Mouse (Mus musculus) erythroblast, adult 5-6 weeks (primary cell): ENCODE data around the gene Sstr2. TPM values are rescaled to one million over a fixed set of nuclear protein-coding genes. Genes with fewer than 3 reads are reported as not detected.
"Not testable (repeated sequence)": the region's sequence is repeated elsewhere in the genome, so short reads cannot be mapped to it uniquely, and the experiment has no call there.

Source experiments
- ATAC-seq: replicated peaks from 2 replicates; pipeline ENCODE4 v1.8.0; 2016; ENCODE audit warnings: moderate number of reproducible peaks, mild to moderate bottlenecking, moderate TSS enrichment, inconsistent platforms; ENCODE audit not compliant: poor library complexity, low FRiP score, severe bottlenecking
- total RNA-seq, 2 experiments: library from RNA; stranded (forward) in 1 of 2; stranded (reverse) in 1 of 2; fragments of 150-400 nt in 1 of 2; fragments of 200-764, 138-1000 nt in 1 of 2; gene quantifications; 2 replicates each; pipeline versions ENCODE4 v1.2.3 to v1.2.4; 2015 to 2017; ENCODE audit warnings: low replicate concordance in 2 of 2

Sstr2 gene
- total RNA-seq, 2 experiments from 2014 or later, result not detected

DNA sequence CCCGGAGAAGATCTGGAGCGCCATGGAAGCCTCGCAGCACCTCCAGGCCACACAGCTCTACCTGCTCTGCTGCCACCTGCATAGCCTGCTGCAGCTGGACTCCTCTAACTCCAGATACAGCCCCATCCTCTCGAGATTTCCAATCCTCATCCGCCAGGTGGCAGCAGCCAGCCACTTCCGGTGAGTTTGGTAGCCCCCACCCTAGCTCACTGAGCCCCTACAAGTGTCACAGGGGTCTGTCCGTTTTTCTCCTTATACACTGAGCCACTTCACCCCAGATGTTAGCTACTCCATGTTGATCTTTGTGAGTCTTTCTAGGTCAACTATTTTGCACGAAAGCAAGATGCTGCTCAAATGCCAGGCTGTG is 32.7 kb downstream of the Sstr2 start:
- no peak for ATAC-seq

DNA sequence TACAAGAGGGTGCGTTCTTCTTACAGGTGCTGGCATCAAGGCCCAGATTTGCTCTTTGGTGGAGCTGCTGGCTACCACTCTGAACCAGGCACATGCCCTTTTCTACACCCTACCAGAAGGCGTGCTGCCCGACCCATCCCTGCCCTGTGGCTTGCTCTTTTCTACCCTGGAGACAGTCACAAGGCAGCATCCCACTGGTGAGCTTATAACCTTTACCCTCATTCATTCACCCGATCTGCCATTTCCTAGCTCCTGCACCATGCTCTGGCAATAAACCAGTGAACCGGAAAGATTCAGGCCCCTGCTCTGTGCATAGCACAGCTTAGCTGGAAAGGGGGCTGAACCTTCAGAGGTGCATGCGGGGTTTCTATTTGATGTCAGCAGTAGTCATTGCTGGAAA is 33.4 kb downstream of the Sstr2 start:
- ATAC-seq, result no peak

DNA sequence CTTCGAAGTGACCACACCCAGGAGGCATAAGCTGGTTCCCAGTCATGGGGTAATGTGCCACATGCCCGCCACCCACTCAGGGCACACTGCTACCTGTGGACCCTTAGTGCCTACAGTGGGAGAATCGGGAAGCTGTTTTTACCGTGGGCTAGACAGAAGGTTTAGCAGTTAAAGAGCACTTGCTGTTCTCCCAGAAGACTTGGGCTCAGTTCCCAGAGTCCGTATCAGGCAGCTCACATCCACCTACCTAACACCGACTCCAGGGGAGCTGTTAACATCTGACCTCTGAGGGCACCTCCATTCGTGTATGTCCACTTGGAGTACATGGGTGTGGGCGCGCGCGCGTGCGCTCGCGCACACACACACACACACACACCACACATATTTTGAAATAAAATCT is 35.0 kb downstream of the Sstr2 start:
- no peak for ATAC-seq

DNA sequence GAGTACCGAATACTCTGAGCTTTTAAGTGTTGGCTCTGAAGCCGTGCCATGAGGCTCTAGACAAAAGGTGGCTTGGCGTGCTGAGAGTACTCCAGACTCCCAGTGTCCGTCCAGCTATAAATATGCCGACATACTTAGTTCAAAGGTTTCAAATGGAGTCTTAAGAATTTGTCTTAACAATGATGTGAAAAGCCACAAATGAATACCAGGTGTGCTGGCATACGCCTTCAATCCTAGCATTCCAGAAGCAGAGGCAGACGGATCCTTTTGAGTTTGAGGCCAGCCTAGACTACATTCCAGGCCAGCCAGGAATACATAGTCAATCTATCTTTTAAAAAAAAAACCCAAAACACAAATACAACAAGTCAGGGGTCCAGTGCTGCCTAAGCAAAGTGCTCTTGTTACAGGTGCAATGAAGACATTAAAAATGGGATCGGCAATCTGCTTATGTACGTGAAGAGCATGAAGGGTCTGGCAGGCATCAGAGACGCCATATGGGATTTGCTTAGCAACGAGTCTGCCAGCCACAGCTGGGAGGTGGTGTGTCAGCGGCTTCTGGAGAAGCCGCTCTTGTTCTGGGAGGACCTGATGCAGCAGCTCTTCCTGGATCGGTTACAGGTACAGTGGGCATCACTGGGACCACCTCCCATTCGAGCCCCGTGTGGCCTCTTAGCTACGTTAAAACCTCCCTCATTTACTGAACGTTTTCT is 35.6 kb downstream of the Sstr2 start:
- ATAC-seq, result no peak

DNA sequence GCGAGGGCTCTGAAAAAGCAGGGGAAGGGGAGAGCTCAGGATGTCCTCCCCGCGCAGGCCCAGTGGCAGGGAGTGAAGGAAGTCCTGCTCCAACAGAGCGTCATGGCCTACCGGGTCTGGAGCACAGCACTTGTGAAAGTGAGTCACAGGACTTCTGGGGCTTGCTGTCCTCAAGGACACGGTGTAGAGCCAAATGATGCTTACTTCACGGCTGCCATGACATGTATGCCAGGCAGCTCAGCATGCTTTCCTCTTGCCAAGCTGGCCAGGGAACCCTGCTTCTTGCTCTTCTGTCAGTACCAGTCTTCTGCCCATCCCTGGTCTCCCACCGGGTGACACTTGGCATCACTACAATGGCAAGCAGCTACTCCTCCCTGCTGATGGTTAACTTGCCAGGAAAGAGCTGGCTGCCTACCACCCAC is 37.4 kb downstream of the Sstr2 start:
- ATAC-seq, result no peak

DNA sequence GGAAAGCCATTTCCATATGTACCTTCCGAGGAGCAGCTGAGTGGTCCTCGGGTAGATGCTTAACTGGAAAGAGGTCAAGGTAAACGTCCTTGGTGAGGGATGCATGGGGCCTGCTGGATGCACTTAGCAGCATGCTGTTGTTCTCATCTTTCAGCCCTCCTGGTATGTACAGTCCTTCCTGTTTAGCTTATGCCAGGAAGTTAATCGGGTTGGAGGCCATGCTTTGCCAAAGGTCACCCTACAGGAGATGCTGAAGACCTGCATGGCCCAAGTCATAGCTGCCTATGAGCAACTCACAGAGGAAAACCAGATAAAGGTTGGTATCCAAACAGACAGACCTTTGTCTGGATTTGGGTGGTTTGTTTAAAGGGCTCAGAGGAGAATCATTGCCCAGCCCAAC is 38.1 kb downstream of the Sstr2 start:
- no peak for ATAC-seq

DNA sequence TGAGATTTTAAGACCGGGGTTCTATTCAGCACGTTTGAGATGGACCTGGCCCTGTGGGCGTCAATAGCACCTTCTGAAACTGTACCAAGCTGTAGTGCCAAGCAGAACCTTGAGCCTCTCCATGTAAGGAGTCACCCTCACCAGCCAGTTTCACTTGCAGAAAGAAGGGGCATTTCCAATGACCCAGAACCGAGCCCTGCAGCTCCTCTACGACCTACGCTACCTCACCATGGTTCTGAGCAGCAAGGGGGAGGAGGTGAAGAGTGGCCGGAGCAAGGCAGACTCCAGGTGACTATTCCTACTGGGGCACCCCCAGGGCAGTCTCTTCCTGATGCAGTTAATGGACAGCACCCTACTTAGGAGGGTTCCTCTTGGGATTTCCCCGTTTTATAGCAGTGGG is 39.2 kb downstream of the Sstr2 start:
- no peak for ATAC-seq

DNA sequence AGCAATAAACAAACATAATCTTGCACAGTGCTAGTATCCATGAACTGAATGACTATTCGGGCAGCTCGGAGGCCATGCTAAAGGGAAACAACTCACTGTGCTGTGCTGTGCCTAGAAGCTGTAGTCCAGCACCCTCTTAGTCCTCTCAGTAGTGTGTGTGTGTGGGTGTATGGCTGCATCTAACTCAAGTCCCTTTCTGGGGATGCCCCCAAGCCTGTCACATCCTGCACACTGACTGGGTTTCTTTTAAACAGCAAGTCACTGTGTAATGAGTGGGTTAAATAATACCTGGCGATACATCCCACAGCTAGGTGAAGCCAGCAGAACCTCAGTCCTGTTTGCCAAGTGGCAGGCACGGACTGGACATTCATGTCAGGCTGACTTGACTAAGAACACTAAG is 39.6 kb downstream of the Sstr2 start:
- no peak for ATAC-seq

DNA sequence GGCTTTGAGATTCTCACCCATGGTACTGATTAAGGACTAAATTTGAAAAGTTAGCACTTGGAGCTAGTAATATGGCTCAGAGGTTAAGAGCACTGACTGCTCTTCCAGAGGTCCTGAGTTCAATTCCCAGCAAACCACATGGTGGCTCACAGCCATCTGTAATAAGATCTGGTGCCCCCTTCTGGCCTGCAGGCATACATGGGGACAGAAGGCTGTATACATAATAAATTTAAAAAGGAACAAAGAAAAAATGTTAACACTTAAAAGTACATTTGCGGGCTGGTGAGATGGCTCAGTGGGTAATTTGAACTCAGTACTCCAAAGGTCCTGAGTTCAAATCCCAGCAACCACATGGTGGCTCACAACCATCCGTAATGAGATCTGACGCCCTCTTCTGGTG is 41.1 kb downstream of the Sstr2 start:
- ATAC-seq, result not testable (repeated sequence)

DNA sequence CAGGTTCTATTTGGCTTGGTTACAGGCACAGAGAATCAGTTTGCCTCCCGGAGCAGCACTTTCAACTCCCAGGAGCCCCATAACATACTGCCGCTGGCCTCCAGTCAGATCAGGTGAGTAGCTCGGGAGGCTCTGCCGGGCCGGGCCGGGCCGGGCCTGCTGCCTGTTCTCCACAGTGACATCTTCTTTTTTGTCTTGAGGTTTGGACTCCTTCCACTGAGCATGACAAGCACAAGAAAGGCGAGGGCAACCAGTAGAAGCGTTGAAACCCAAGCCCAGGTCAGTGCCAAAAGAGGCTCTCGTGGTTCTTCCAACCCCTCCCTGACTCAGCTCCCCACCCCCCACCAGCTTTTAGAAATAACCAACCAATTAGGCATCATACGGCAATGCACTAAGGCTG is 41.8 kb downstream of the Sstr2 start:
- peak; percentile 48 for ATAC-seq

DNA sequence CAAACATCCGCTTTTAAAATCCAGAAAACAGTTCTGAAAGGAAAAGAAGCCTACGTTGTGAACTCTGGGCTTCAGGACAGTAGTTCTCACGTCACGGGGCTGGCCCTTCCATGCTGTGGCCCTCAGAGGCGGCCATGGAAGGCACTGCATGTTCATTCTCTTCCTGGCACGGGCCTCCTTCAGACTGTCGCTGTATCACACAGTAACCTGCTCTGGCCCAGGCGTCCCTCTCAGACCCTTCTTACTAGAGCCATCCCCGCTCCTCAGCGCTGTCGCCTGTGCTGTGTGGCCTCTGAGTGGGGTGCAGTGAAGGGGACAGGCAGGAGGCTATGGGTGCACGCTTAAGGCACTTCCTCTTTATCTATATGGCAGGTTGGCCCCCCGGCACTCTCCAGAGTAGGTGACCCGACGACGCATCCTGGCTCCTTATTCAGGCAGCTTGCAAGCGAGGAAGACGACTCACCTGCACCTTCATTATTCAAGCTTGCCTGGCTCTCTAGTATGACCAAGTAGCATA is 42.8 kb downstream of the Sstr2 start:
- no peak for ATAC-seq

DNA sequence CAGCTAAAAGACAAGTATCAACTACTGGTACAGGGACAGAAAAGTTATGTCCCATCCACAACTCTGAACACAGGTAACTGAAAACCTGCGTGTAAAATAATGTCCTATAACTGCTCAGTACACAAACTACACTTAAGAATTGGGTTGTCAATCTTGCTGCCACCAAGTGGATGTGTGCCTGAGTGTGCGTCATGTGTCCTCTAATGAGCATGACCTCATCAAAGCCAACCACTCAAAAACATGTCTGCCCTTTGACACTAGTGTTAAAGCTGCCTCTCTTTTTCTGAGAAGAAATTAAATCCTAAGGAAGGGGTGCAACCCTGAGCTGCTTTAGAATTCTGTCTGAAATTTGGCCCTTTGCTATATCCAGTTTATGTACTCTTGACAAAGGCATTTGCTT is 45.1 kb downstream of the Sstr2 start:
- ATAC-seq, result no peak

DNA sequence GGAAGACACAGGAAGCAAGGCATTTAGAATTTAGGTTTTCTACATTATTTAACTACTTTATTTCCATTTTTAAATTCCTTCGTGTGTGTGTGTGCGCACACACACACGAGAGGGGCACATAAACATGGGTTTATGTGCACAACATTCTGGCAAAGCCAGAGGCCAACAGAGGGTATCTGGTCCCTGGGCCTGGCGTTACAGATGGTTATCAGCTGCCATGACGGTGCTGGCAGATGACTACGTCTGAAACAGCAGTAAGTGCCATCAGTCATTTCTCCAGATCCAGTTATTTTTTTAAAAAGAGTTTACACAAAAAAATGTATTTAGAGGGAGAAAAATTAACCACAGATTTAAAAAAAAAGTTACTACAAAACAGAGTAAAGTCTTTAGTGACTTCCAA is 47.1 kb downstream of the Sstr2 start:
- ATAC-seq, result peak; percentile 59; the same call in 1 of the 2 replicates

DNA sequence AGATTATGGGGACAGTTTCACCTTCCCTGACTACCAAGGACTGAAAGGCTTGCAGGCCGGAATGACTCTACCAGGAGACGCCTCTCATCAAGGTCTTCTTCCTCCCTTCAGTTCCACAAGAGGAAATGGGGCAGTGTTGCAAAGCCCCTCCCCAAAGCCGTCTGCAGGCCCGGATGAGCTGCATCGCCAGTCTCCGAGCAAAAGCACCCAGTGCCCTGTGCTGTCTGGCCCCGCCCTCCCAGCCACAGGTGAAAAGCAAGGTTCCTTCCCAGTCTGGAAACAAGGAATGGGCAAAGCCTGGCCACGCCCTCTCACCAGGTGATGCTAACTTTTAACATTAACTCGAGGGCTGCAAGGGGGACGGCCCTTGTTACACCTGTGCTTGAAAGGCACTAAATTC is 47.5 kb downstream of the Sstr2 start:
- ATAC-seq, result 0 out of 2 replicates have a peak, but pooled peaks have one; percentile 30

DNA sequence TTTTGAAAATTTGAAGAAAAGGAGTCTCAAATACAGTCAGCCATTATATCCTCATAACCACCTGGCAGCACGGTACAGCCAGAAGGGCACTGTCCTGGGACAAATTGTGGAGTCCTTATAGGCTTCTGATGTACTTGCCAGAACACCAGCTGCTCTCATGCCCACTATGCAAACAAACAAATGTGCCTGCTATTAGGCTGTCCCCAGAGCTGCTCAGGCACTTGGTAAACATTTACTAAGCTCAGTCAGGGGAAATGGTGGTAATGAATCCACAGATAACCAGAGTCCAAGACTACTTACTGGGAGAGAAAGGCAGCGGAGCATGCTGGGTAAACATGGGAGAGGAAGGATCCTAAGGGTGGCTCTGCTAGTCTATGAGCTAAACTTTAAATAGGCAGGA is 48.0 kb downstream of the Sstr2 start:
- ATAC-seq, result no peak

DNA sequence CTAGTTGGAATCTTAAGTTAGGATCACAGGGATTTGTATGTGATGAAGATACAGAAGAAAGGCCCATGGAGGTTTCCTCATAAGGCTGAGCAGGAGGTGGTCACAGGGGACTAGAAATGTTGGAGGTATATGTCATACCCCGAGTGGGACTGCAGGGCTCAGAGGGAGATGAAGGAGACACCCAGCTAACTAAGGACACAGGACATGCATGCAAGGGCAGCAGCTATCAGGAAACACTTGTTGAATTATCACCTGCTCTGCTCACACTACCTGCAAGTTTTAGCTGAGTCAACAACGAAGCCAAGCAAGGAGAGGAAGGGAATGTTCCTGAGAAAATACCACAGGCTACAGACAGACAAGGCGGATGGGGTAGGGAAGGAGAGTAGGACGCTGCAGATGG is 48.6 kb downstream of the Sstr2 start:
- no peak for ATAC-seq

DNA sequence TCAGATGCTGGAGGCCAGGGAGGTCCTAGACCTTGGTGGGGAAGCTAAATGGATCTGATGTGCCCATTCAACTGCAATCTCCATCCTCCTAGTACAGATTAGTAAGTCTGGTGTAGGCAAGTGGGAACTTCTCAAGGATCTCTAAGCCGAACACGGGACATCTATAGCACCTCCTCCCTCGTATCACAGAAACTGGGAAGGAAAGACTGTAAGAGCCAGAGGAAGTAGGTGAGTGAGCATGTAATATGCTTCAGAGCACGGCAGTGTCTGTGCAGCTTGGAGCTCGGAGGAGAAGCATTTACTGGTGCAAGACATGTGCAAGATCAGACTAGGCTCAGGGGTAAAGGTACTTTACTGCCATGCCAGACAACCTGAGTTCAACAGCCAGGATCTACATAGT is 49.7 kb downstream of the Sstr2 start:
- ATAC-seq, result no peak

DNA sequence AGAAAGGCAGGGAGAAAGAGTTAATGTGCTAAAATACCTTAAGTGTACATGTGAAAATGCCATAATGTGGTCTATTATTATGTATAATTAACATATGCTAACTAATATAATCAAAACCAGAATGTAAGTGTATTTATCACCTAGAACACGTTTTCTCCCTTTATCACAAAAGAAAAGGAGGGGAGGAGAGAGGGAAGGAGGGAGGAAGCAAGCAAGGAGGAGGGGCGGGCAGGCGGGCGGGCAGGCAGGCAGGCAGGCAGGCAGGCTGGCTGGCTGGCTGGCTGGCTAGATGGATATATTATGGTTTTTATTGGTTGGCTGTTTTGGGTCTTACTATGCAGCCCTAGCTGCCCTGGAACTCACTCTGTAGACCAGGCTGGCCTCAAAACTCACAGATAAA is 50.6 kb downstream of the Sstr2 start:
- no peak for ATAC-seq

DNA sequence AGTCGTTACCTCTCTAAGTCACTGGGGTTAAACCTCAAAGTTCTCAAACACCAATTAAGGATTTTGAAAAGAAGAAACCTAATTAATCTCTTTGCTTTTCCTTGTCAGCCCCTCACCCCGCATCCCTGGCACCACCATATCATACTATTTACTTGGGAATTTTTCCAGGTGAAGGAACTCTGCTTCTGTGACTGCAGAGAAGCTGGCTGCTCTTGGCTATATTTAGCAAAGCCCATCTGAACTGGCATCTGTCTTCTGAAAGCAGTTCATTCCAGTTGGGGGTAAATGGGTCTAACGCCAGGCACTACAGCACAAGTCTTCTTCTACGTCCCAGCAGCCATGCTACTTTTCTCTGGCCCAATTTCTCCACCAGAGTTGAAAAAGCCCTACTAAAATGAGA is 54.5 kb downstream of the Sstr2 start:
- ATAC-seq, result no peak

DNA sequence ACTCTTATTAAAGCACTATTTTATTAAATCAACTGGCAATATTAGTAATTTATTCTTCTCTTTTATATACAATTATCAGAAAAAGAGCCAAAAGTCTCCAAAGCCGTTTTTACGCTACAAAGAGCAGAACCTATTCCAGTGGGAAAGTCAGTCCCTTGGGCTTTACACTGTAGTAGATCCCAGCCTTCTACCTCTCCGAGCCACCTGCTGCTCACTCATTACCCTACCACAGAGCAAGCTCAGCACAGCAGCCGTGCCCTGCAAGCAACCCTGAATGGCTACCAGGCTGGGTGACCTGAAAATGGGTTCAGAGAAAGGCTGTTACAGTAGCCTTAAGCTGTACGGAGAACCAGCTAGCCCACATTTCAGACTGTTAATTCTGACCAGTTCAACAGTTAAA is 55.5 kb downstream of the Sstr2 start:
- no peak for ATAC-seq
